Mouse (Mus musculus) liver, embryonic 14.5 days (tissue): ENCODE results near the gene Olfr549.

Experiments
- CTCF ChIP-seq: IDR thresholded peaks from 2 replicates; pipeline ENCODE4 v1.5.1; 2016; ENCODE audit warnings: antibody characterized with exemption, low read depth, control low read depth
- EP300 ChIP-seq: IDR thresholded peaks from 2 replicates; pipeline ENCODE4 v1.6.1; 2016; ENCODE audit warnings: antibody characterized with exemption, low read depth

GRCm38 (mm10) chr7:102501986-102502385 is 47.7 kb upstream of the Olfr549 start:
- no peak for TF ChIP-seq CTCF
- TF ChIP-seq EP300: no peak
